Mouse (Mus musculus): ENCODE measurements around the gene Dtnb.

The Dtnb gene

DNA sequence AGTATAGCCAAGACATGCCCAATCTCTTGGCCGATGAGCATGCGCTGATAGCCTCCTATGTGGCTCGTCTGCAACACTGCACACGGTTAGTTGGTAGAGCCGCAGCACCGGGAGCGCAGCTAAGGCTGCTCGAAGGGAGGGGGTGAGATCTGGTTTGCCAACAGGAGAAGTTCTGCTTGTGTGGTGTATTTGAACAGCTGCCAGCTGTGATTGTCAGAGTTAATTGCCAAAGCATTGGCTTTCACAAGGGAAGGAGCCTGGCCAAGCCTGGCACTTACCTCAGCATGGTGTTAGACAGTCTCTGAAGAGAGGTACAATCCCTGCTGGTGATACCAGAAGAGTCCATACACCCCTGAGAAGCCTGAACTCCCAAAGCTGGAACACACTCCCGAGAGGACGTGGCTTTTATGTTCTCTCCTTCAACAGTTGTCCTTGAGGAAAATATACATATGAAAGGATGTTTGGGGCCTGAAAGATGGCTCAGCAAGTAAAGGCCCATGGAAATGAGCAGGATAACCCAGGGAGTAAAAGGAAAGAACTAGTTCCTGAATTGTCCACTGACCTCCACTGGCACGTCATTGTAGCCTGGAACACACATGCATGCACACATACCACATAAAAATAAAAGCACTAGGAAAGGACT lies 160.6 kb downstream of the Dtnb start:
- DNase-seq (ENCODE audit: low spot score), result no peak

- no peak for DNase-seq (ENCODE audit: low spot score)
Observed at GRCm38 (mm10) chr12:3733328-3733727, 161.1 kb downstream of the Dtnb start.

GRCm38 (mm10) chr12:3737009-3737408 lies 164.8 kb downstream of the Dtnb start:
- no peak for DNase-seq (ENCODE audit: low spot score)

GRCm38 (mm10) chr12:3738741-3739529 lies 166.8 kb downstream of the Dtnb start:
- no peak for DNase-seq (ENCODE audit: low spot score)

DNA sequence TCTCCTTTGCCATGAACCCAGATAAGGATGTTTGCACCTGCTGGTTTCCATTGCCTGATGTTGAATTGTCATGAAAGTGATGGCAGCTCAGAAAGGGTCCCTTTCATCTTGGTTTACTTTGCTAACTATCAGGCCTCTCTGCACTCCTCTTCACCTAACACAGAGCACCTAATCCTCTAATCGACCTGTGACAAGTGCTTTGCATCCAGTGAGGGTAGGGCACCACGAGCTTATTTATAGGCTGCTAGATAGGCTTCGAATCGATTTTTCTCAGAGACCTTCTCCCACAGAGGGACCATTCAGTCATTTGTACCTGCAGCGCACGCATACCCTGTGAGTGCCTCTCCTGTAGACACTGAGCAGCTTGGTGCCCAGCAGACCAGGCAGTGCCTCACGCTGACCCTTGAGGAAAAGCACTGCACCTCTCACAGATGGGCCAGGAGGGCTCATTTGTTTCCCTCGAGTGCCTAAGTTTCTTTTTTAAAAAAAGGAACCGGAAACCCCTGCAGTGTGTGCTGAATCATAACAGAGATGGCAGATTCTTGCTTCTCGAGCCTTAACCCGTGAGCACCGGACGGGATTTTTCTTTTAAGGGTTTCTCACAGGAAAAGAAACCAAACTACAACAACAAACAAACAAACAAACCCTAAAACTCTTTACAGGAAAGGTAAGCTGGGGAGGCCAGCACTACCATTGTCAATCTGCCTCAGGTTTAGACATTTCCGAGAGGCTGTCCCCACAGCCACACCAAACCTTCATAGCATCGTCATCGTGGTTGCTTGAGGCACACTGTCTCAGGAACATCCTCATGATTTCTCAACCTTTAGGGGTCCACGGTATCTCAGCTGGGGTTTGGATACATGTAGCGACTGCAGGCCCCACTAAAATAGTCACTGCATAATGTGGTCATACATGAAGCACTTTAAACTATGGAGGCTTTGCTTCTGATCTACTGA lies 167.8 kb downstream of the Dtnb start:
- DNase-seq (ENCODE audit: low spot score), result no peak

DNA sequence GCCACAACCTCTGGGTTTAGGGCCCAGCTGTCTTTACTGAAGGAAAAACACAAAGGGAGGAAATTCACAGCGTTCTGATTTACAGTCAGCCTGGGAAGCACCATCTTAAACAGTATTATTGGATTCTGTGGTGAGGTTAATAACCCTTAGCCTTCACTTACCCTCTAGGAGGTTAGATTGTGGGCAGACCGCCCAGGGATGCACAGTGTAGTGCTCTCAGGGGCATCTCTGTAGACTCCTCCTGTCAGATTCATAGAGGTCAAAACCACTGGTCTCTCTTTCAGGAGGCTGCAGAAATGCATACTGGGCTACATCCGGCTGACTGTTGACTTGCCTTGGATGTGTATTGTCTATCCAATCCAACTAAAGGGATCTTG lies 168.5 kb downstream of the Dtnb start:
- DNase-seq (ENCODE audit: low spot score), result no peak

GRCm38 (mm10) chr12:3745432-3746105 lies 173.4 kb downstream of the Dtnb start:
- DNase-seq (ENCODE audit: low spot score), result no peak

DNA sequence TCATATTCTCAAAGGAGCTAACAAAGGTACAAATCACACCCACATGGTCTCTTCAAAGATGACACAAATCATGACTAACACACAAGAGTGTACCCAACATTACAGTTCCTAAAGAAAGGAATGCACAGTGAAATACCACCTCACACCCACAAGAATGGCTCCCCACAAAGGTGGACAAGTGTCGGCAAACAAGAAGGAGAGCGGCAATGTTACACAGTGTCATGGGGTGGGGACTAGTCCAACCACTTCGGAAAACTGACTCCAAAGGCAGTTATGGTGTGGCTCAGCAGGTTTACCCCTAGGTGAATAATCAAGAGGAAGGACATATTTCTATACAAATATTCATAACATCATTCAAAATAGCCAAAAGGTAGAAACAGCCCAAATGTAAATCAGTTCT lies 174.2 kb downstream of the Dtnb start:
- no peak for DNase-seq (ENCODE audit: low spot score)

DNA sequence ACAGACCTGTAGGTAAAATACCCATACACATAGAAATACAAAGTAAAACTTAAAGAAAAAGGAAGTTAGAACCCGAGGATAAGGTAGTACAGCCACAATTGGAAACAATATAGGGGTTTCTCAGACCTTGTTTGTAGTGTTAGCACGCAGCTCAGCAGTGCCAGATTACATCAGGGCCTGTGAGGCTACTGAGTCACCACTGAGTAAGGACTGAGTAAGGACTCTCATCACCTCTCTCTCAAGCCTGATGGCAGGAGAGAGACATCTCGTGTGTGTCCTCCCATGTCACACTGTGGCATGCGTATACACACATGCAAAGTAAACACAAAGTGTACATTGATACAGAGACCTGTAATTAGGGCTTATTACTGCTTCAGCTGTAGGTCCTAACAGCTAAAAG lies 175.4 kb downstream of the Dtnb start:
- no peak for DNase-seq (ENCODE audit: low spot score)

DNA sequence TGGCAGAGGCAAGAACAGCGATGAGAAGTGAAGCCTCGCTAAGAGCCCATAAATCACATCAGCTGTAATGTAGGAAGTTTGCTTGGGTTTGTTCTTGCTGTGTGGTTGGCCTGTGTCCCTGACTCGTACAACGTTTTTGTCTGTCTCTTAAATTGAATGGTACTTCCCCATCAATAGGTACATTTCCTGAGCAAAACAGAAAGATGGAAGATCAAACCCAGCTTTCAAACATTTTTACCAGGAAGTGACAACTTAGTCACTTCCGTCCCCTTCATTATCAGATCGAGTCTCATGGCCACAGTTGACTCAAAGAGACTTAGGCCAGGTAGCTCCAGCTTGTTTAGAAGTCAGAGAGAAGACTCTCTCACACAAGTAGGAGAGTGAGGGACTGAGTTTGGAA lies 183.3 kb downstream of the Dtnb start:
- no peak for DNase-seq (ENCODE audit: low spot score)

- no peak for DNase-seq (ENCODE audit: low spot score)
Observed at GRCm38 (mm10) chr12:3756216-3756615, 184.0 kb downstream of the Dtnb start.

- DNase-seq (ENCODE audit: low spot score), result no peak
Observed at GRCm38 (mm10) chr12:3758127-3758526, 185.9 kb downstream of the Dtnb start.

DNA sequence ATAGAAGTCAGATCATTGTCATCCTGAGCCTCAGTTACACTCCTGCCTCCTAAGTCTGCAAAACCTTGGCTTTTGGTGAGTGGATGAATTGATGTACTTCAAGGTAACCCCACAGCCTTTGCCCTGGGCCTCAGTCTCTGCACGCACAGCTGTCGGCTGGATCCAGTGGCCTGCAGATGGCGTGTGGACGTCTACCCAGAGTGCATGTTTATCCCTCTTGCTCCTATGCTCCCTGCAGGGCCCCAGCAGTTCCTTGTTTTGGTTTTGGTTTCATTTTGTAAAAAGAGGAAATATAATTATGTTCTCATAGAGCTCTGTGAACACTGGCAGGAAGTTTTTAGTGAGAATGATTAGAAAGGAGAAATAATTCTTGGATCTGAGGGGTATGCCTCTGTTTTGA lies 187.2 kb downstream of the Dtnb start:
- no peak for DNase-seq (ENCODE audit: low spot score)

DNA sequence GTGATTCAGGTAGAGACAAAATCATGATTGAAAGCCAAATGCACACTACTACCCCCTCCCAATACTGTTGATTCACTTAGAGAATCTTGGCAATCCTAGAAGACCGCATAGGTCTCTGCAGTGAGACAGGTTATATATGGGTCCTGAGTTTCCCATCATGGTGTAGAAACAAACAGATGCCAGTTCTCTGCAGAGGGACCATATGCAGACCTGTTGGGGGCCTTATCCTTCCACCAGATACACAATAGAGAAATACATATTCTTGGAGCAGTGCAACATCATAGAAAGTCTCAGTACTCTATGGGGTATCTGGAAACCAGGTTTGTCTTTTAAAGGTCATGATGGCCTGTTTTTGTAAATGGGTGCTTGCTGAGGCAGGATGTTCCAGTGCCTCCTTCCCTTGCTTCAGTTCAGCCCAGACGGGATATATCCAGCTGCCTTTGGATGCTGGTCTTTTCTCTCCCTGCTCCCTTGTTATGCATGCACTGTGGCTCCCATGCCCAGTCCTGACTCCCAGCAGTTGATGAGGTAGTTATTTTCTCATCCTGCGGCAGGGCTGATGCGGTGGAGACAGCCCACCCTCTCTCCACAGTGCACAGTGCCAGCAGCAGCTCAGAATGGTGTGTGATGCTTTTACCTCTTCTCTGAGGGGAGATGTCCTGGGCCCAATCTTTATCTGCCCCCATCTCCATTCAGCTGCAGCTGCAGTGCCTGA lies 188.9 kb downstream of the Dtnb start:
- DNase-seq (ENCODE audit: low spot score), result no peak

GRCm38 (mm10) chr12:3761591-3762295 lies 189.6 kb downstream of the Dtnb start:
- no peak for DNase-seq (ENCODE audit: low spot score)

DNA sequence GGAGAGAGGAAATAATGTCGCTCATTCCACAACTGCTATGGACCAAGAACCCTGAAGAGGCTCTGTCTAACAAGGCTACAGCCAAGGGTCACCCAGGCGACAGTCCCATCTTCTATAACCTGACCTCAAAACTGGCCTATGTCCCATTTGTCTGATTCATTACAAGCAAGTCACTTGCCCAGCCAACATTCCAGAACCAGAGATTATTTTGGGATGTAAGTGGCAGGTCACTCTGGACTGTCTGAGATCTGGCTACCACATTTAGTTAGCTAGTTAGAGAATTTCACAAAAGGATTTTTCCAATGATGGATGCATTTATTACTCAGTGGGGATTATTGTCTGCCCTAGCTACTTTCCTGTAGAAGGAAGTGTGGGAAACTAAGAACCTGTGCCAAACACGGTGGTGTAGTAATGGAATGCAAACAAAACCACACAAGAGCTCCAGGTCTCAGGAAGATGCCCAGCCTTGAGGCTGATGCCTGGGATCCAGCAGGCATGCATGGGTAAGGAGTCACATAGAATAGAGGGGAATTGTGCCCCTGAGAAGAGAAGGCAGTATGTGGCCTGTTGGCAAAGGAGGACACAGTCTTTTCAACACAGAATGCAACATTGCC lies 192.1 kb downstream of the Dtnb start:
- no peak for DNase-seq (ENCODE audit: low spot score)

GRCm38 (mm10) chr12:3767360-3767759 lies 195.2 kb downstream of the Dtnb start:
- DNase-seq (ENCODE audit: low spot score), result no peak

DNA sequence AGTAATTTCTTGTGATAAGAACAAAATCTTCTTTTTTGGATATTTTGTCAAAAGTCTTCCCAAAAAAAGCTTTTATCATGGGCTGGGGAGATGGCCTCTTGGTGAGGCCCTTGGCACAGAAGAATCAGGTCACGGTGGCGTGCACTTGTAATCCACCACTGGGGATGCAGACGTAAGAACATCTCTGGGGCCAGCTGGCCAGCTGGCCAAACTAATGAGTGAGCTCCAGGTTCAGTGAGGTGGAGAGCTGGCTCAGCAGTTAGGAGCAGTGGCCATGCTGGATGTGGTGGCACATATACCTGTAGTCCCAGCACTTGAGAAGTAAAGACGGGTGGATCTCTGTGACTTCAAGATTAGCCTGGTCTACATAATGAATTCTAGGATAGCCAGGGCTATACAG lies 196.2 kb downstream of the Dtnb start:
- no peak for DNase-seq (ENCODE audit: low spot score)

GRCm38 (mm10) chr12:3770546-3770945 lies 198.4 kb downstream of the Dtnb start:
- no peak for DNase-seq (ENCODE audit: low spot score)

- DNase-seq (ENCODE audit: low spot score), result no peak
Observed at GRCm38 (mm10) chr12:3771080-3771479, 198.9 kb downstream of the Dtnb start.

Data from left cerebral cortex, adult 11 months (tissue).